Mouse (Mus musculus): ENCODE results near the gene Stk32b. TPM values are rescaled to one million over a fixed set of nuclear protein-coding genes. Genes with fewer than 3 reads are reported as not detected.

The Stk32b gene
- polyA plus RNA-seq, 1 experiment from 2014 or later = 38.8 TPM

- Histone ChIP-seq H3K4me1 (replicated peaks) (peaks cover 10% of the 10 kb centered on the region), H3K9me3 (no peaks in the 10 kb centered on the region), H3K36me3 (no peaks in the 10 kb centered on the region), H3K27me3 (no peaks in the 10 kb centered on the region), H3K4me3 (no peak overlapping the region), H3K4me2 (no peak overlapping the region), H3K9ac (no peak overlapping the region), H3K27ac (replicated peaks) (no peak overlapping the region)
- WGBS = 67% methylated on average over 5 of the region's 5 CpGs
- no peak; the same call in 1 of the 2 replicates for ATAC-seq (ENCODE audit: low FRiP score, low read depth)
Observed at GRCm38 (mm10) chr5:37655208-37655607, 61.8 kb downstream of the Stk32b start.

- WGBS = 30% methylated on average over 10 of the region's 10 CpGs
- no peak overlapping the region for H3K4me3 ChIP-seq
- H3K36me3 ChIP-seq = 0 out of 2 replicates have a peak, but pooled peaks cover 4% of the 10 kb centered on the region
- no peaks in the 10 kb centered on the region for H3K27me3 ChIP-seq
- H3K9ac ChIP-seq = no peak overlapping the region
- no peaks in the 10 kb centered on the region for H3K9me3 ChIP-seq
- no peak overlapping the region for H3K4me2 ChIP-seq
- H3K27ac ChIP-seq (replicated peaks) = no peak overlapping the region
- ATAC-seq (ENCODE audit: low FRiP score, low read depth) = no peak
- H3K4me1 ChIP-seq (replicated peaks) = peaks cover 11% of the 10 kb centered on the region
Observed at GRCm38 (mm10) chr5:37650681-37651211, 66.2 kb downstream of the Stk32b start.

- 83% methylated on average over 1 of the region's 1 CpGs for WGBS
- H3K27ac ChIP-seq (replicated peaks) = no peak overlapping the region
Observed at GRCm38 (mm10) chr5:37650089-37650601, 66.8 kb downstream of the Stk32b start.

GRCm38 (mm10) chr5:37644082-37644481 lies 72.9 kb downstream of the Stk32b start:
- no peak overlapping the region for H3K9ac ChIP-seq
- no peaks in the 10 kb centered on the region for H3K4me1 ChIP-seq (replicated peaks)
- WGBS = 49% methylated on average over 7 of the region's 7 CpGs
- H3K9me3 ChIP-seq = no peaks in the 10 kb centered on the region
- H3K36me3 ChIP-seq = 0 out of 2 replicates have a peak, but pooled peaks cover 4% of the 10 kb centered on the region
- H3K27ac ChIP-seq (replicated peaks) = no peak overlapping the region
- no peaks in the 10 kb centered on the region for H3K27me3 ChIP-seq
- ATAC-seq (ENCODE audit: low FRiP score, low read depth) = no peak
- H3K4me3 ChIP-seq = no peak overlapping the region
- H3K4me2 ChIP-seq = no peak overlapping the region

More at GRCm38 (mm10) chr5:37650089-37650601, 66.8 kb downstream of the Stk32b start:
- ATAC-seq (ENCODE audit: low FRiP score, low read depth) = no peak
- H3K36me3 ChIP-seq = 0 out of 2 replicates have a peak, but pooled peaks cover 4% of the 10 kb centered on the region
- no peaks in the 10 kb centered on the region for H3K9me3 ChIP-seq
- H3K4me3 ChIP-seq = no peak overlapping the region
- no peak overlapping the region for H3K9ac ChIP-seq
- no peak overlapping the region for H3K4me2 ChIP-seq
- no peaks in the 10 kb centered on the region for H3K27me3 ChIP-seq
- H3K4me1 ChIP-seq (replicated peaks) = peaks cover 11% of the 10 kb centered on the region

GRCm38 (mm10) chr5:37642486-37642885 lies 74.5 kb downstream of the Stk32b start:
- H3K4me3 ChIP-seq = no peak overlapping the region
- H3K9me3 ChIP-seq = no peaks in the 10 kb centered on the region
- no peak overlapping the region for H3K27ac ChIP-seq (replicated peaks)
- H3K4me2 ChIP-seq = no peak overlapping the region
- H3K36me3 ChIP-seq = no peaks in the 10 kb centered on the region
- no peak for ATAC-seq (ENCODE audit: low FRiP score, low read depth)
- no peaks in the 10 kb centered on the region for H3K27me3 ChIP-seq
- H3K9ac ChIP-seq = no peak overlapping the region
- H3K4me1 ChIP-seq (replicated peaks) = no peaks in the 10 kb centered on the region
- 63% methylated on average over 7 of the region's 7 CpGs for WGBS

- WGBS = 77% methylated on average over 2 of the region's 2 CpGs
- Histone ChIP-seq H3K4me2 (no peak overlapping the region), H3K4me3 (no peak overlapping the region), H3K27me3 (no peaks in the 10 kb centered on the region), H3K27ac (replicated peaks) (no peak overlapping the region), H3K36me3 (no peaks in the 10 kb centered on the region), H3K4me1 (replicated peaks) (no peaks in the 10 kb centered on the region), H3K9me3 (no peaks in the 10 kb centered on the region), H3K9ac (no peak overlapping the region)
- no peak for ATAC-seq (ENCODE audit: low FRiP score, low read depth)
Observed at GRCm38 (mm10) chr5:37634791-37635190, 82.2 kb downstream of the Stk32b start.

- no peaks in the 10 kb centered on the region for H3K9me3 ChIP-seq
- 71% methylated on average over 8 of the region's 8 CpGs for WGBS
- H3K4me3 ChIP-seq = no peak overlapping the region
- H3K36me3 ChIP-seq = no peaks in the 10 kb centered on the region
- no peaks in the 10 kb centered on the region for H3K4me1 ChIP-seq (replicated peaks)
- no peak overlapping the region for H3K4me2 ChIP-seq
- no peak overlapping the region for H3K9ac ChIP-seq
- no peak overlapping the region for H3K27ac ChIP-seq (replicated peaks)
- no peaks in the 10 kb centered on the region for H3K27me3 ChIP-seq
- ATAC-seq (ENCODE audit: low FRiP score, low read depth) = peak; percentile 73; the same call in 1 of the 2 replicates
Observed at GRCm38 (mm10) chr5:37627437-37628163, 89.4 kb downstream of the Stk32b start.

GRCm38 (mm10) chr5:37611874-37612273 lies 105.1 kb downstream of the Stk32b start:
- Histone ChIP-seq H3K9me3 (no peaks in the 10 kb centered on the region), H3K9ac (no peak overlapping the region), H3K36me3 (no peaks in the 10 kb centered on the region), H3K4me1 (replicated peaks) (no peaks in the 10 kb centered on the region), H3K4me3 (no peak overlapping the region), H3K27ac (replicated peaks) (no peak overlapping the region), H3K27me3 (no peaks in the 10 kb centered on the region), H3K4me2 (no peak overlapping the region)
- ATAC-seq (ENCODE audit: low FRiP score, low read depth) = no peak
- 85% methylated on average over 1 of the region's 1 CpGs for WGBS

GRCm38 (mm10) chr5:37599566-37599965 lies 117.4 kb downstream of the Stk32b start:
- no peaks in the 10 kb centered on the region for H3K4me1 ChIP-seq (replicated peaks)
- 89% methylated on average over 1 of the region's 1 CpGs for WGBS
- H3K9me3 ChIP-seq = no peaks in the 10 kb centered on the region
- H3K4me2 ChIP-seq = no peak overlapping the region
- H3K9ac ChIP-seq = no peak overlapping the region
- no peak overlapping the region for H3K4me3 ChIP-seq
- H3K36me3 ChIP-seq = no peaks in the 10 kb centered on the region
- ATAC-seq (ENCODE audit: low FRiP score, low read depth) = no peak
- no peak overlapping the region for H3K27ac ChIP-seq (replicated peaks)
- no peaks in the 10 kb centered on the region for H3K27me3 ChIP-seq

GRCm38 (mm10) chr5:37598271-37598670 lies 118.7 kb downstream of the Stk32b start:
- Histone ChIP-seq H3K36me3 (no peaks in the 10 kb centered on the region), H3K9ac (no peak overlapping the region), H3K9me3 (no peaks in the 10 kb centered on the region), H3K27ac (replicated peaks) (no peak overlapping the region), H3K4me3 (no peak overlapping the region), H3K4me1 (replicated peaks) (no peaks in the 10 kb centered on the region), H3K27me3 (no peaks in the 10 kb centered on the region), H3K4me2 (no peak overlapping the region)
- ATAC-seq (ENCODE audit: low FRiP score, low read depth) = no peak
- 90% methylated on average over 4 of the region's 4 CpGs for WGBS

- Histone ChIP-seq H3K9me3 (no peaks in the 10 kb centered on the region), H3K36me3 (no peaks in the 10 kb centered on the region), H3K27me3 (no peaks in the 10 kb centered on the region), H3K4me3 (no peak overlapping the region), H3K9ac (no peak overlapping the region), H3K4me1 (replicated peaks) (no peaks in the 10 kb centered on the region), H3K27ac (replicated peaks) (no peak overlapping the region), H3K4me2 (no peak overlapping the region)
- 72% methylated on average over 5 of the region's 5 CpGs for WGBS
- ATAC-seq (ENCODE audit: low FRiP score, low read depth) = no peak
Observed at GRCm38 (mm10) chr5:37592411-37592810, 124.6 kb downstream of the Stk32b start.

GRCm38 (mm10) chr5:37587861-37588260 lies 129.1 kb downstream of the Stk32b start:
- H3K27me3 ChIP-seq = no peaks in the 10 kb centered on the region
- WGBS = 85% methylated on average over 5 of the region's 5 CpGs
- H3K9ac ChIP-seq = no peak overlapping the region
- no peaks in the 10 kb centered on the region for H3K9me3 ChIP-seq
- no peak overlapping the region for H3K4me3 ChIP-seq
- no peak overlapping the region for H3K4me2 ChIP-seq
- ATAC-seq (ENCODE audit: low FRiP score, low read depth) = no peak
- no peaks in the 10 kb centered on the region for H3K36me3 ChIP-seq
- no peaks in the 10 kb centered on the region for H3K4me1 ChIP-seq (replicated peaks)
- no peak overlapping the region for H3K27ac ChIP-seq (replicated peaks)
